Mouse (Mus musculus) hindbrain, postnatal 0 days (tissue): Measurements from ENCODE around the gene L3mbtl2. TPM values are rescaled to one million over a fixed set of nuclear protein-coding genes. Genes with fewer than 3 reads are reported as not detected.

Source experiments
- ATAC-seq: fragments of 200-750 bp; cut with Nextera tagmentation; 2 replicates; pipeline ENCODE4 v1.8.0; 2017; ENCODE audit warnings: mild to moderate bottlenecking, moderate TSS enrichment, moderate library complexity
- DNase-seq: peaks from one replicate; pipeline ENCODE4 v3.0.0-alpha.2; 2015; ENCODE audit warnings: low spot score
- H3K27ac ChIP-seq: fragments of 300-500 bp; sonication (generic); 2 replicates; pipeline ENCODE4 v1.5.1; 2014; ENCODE audit warnings: mild to moderate bottlenecking
- H3K27me3 ChIP-seq: fragments of 300-500 bp; sonication (generic); 2 replicates; pipeline ENCODE4 v1.6.1; 2014; ENCODE audit warnings: low read length, mixed read lengths; ENCODE audit not compliant: insufficient read depth
- H3K36me3 ChIP-seq: fragments of 300-500 bp; sonication (generic); 2 replicates; pipeline ENCODE4 v1.6.1; 2014; ENCODE audit warnings: low read length, mixed read lengths; ENCODE audit not compliant: insufficient read depth
- H3K4me1 ChIP-seq: fragments of 300-500 bp; sonication (generic); 2 replicates; pipeline ENCODE4 v1.6.1; 2014; ENCODE audit warnings: antibody characterized with exemption, low read length, mixed read lengths; ENCODE audit not compliant: insufficient read depth
- H3K4me2 ChIP-seq: fragments of 300-500 bp; sonication (generic); 2 replicates; pipeline ENCODE4 v1.6.1; 2014; ENCODE audit warnings: low read depth, mild to moderate bottlenecking, low read length, moderate library complexity, mixed read lengths
- H3K4me3 ChIP-seq: fragments of 300-500 bp; sonication (generic); 2 replicates; pipeline ENCODE4 v1.5.1; 2014; ENCODE audit warnings: low read length
- H3K9ac ChIP-seq: fragments of 300-500 bp; sonication (generic); replicated peaks from 2 replicates; pipeline ENCODE4 v1.6.1; 2014; ENCODE audit warnings: mild to moderate bottlenecking, low read length, moderate library complexity, mixed read lengths
- H3K9me3 ChIP-seq: fragments of 300-500 bp; sonication (generic); 2 replicates; pipeline ENCODE4 v1.6.1; 2016; ENCODE audit warnings: low read length, mixed read lengths
- CTCF ChIP-seq: IDR thresholded peaks from 2 replicates; pipeline ENCODE4 v1.5.1; 2016; ENCODE audit warnings: antibody characterized with exemption, control low read depth, low read depth
- WGBS: fragments of 180-500 bp; shearing (Covaris S2); extraction: QIAGEN DNeasy Blood & Tissue Kit; methylation state at CpG from one replicate; pipeline ENCODE4 v1.1.7; 2014; 5-methylcytosine and 5-hydroxymethylcytosine counted together
- polyA plus RNA-seq: library from polyadenylated mRNA; unstranded; fragments of >200 nt; fragmentation: Nextera tagmentation; extraction: Ambion mirVana; gene quantifications from 2 replicates; pipeline ENCODE4 v1.2.1, GENCODE M21; 2015
- total RNA-seq: library from RNA; depleted of rRNA; stranded (reverse); fragments of >200 nt; gene quantifications from 2 replicates; pipeline ENCODE4 v1.2.3, GENCODE M21; 2014

The L3mbtl2 gene
- total and polyA plus RNA-seq, 2 experiments from 2014 or later = 27.6 to 31.4 TPM

DNA sequence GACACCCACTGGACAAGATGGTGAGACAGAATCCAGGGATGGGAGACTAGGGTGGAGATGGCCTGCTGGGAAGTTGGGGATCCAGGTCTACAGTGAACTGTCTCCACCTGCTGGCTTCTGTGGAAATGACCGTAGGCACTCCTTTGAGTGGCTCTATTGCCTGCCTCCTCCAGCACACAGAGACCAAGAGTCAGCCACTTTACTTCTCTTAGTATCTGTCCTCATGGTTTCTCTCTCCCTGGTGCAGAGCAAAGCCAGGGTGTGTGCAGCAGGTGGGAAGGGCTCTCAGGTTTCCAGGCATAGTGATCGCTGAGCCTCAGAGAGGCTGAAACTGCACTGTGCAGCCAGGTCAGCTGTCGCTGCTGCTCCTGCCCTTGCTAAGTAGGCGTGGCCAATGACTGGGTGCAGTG lies 6.5 kb downstream of the L3mbtl2 start:
- Histone ChIP-seq H3K27me3 (no peaks in the 10 kb centered on the region), H3K4me3 (no peak overlapping the region), H3K9ac (no peak overlapping the region), H3K4me2 (no peak overlapping the region), H3K9me3 (no peaks in the 10 kb centered on the region), H3K27ac (no peak overlapping the region), H3K4me1 (no peaks in the 10 kb centered on the region), H3K36me3 (peaks cover 34% of the 10 kb centered on the region)
- peak; percentile 51 for ATAC-seq
- WGBS = 79% methylated on average over 4 of the region's 4 CpGs
- peak; percentile 79 for DNase-seq
- peak; percentile 80 for TF ChIP-seq CTCF

DNA sequence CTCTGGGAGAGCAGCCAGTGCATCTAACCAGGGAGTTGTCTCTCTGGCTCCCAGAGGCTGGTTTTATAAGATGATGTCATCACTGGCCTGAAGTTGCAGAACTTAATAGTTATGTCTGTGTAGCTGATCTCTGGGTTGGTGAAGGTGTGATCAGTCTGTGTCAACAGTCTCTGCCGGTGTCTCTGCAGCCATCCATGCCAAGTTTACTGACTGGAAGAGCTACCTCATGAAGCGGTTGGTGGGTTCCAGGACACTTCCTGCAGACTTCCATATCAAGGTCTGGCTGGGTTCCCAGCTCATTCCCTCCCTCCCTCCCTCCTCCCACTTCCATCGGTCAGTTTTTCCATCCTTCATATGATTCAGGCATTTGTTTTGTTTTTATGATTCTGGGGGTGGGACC lies 12.9 kb downstream of the L3mbtl2 start:
- Histone ChIP-seq H3K27ac (no peak overlapping the region), H3K4me1 (no peaks in the 10 kb centered on the region), H3K36me3 (peaks cover 26% of the 10 kb centered on the region), H3K4me3 (no peak overlapping the region), H3K9me3 (no peaks in the 10 kb centered on the region), H3K27me3 (no peaks in the 10 kb centered on the region), H3K4me2 (no peak overlapping the region), H3K9ac (no peak overlapping the region)
- DNase-seq = no peak
- TF ChIP-seq CTCF = no peak
- ATAC-seq = no peak
- whole genome bisulfite sequencing = 74% methylated on average over 3 of the region's 3 CpGs

DNA sequence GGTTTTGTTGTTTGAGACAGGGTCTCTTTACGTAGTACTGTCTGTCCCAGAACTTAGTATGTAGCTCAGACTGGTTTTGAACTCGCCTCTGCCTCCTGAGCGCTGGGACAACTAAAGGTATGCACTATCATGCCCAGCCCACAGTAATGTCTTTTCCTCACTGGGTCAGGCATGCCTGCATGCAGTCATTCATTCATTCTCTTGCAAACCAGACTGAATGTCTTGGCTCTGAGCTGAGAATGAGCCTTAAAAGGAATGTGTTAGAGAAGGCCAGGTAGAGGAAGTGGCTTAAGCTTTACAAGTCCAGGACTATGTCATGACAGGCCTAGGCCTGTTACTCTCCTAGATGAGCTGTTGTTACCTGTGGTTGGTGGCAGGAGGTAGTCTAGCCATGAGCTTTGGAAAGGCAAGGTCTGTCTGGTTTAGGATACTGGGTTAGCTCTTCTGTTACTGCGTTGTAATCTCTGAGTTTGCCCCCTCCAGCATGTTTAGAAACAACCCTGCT lies 16.7 kb downstream of the L3mbtl2 start:
- no peaks in the 10 kb centered on the region for H3K27me3 ChIP-seq

DNA sequence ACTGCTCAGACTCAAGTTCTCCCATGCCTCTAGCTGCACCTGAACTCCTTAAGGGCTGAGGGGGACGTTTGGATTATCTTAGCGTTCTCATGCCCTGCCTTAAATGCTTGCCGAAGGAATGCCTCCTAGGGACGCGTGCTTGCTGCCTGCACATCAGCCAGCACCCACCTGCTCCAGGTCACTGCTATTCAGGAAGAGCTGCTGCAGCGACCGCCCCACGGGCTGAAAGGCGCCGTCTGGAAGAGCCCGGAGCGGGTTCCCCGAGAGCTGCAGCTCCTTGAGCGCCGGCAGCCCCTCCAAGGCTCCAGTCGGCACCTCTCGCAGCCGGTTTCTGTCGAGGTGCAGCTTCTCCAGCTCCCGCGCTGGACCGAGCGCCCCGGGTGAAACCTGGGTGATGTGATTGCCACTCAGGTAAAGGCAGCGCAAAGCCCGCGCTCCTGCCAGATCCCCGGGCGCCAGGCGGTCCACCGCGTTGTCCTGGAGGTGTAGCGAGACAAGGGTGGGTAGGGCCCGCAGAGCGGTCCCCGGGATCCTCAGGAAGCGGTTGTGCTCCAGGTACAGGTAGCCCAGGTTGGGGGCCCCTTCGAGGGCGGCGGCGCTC lies 29.8 kb downstream of the L3mbtl2 start:
- H3K4me3 ChIP-seq = peak overlapping the region; percentile 54
- peak overlapping the region; percentile 85 for H3K9ac ChIP-seq
- no peaks in the 10 kb centered on the region for H3K9me3 ChIP-seq
- WGBS = 4% methylated on average over 41 of the region's 41 CpGs
- TF ChIP-seq CTCF = no peak
- H3K4me2 ChIP-seq = peak overlapping the region; percentile 85
- H3K27me3 ChIP-seq = no peaks in the 10 kb centered on the region
- peak overlapping the region; percentile 73 for H3K27ac ChIP-seq
- peak; percentile 2; the same call in 1 of the 2 replicates for ATAC-seq
- no peaks in the 10 kb centered on the region for H3K36me3 ChIP-seq
- H3K4me1 ChIP-seq = peaks cover 11% of the 10 kb centered on the region
- peak; percentile 39 for DNase-seq

More for the DNA sequence above, 16.7 kb downstream of the L3mbtl2 start:
- Histone ChIP-seq H3K4me1 (no peaks in the 10 kb centered on the region), H3K9me3 (no peaks in the 10 kb centered on the region), H3K9ac (no peak overlapping the region), H3K4me3 (no peak overlapping the region), H3K4me2 (no peak overlapping the region), H3K36me3 (peaks cover 57% of the 10 kb centered on the region), H3K27ac (no peak overlapping the region)
- 96% methylated on average over 4 of the region's 4 CpGs for WGBS
- no peak for ATAC-seq
- TF ChIP-seq CTCF = no peak
- DNase-seq = no peak

DNA sequence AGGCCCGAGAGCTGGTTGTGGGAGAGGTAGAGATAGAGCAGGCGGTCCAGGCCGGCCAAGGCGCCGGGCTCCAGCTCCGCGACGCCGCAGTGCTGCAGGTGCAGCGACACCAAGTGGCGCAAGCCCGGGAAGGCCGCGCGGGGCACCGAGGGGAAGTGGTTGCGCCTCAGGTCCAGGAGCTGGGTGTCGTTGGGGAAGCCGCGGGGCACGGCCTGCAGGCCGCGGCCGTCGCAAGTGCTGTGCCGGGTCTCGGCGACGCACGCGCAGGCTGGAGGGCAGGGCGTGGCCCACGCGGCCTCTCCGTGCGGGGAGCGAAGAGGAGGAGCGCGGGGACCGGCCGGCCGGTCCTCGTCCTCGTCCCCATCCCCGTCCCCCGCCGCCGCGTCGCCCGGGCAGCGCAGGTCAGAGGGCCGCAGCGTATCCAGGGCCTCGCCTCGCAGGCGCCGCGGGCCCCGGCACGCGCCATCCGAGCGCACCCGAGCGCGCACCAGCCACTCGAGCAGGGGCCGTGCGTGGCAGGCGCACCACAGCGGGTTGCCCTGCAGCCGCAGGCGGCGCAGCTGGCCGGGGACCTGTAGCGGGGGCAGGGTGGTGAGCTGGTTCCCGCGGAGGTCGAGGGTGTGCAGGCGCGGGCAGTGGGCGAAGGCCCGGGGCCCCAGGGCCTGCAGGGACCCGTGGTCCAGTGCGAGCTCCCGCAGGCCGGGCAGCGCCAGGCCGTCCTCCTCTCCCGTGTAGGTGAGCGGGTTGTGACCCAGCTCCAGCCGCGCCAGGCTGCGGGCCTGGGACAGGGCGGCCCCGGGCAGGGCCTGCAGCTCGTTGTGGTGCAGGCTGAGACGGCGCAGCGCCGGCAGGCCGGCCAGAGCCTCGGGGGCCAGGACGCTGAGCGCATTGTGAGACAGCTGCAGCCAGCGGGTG lies 30.5 kb downstream of the L3mbtl2 start:
- peak overlapping the region; percentile 73 for H3K27ac ChIP-seq
- peak overlapping the region; percentile 85 for H3K4me2 ChIP-seq
- H3K4me1 ChIP-seq = peaks cover 11% of the 10 kb centered on the region
- TF ChIP-seq CTCF = peak; percentile 62
- H3K4me3 ChIP-seq = peak overlapping the region; percentile 54
- peak overlapping the region; percentile 85 for H3K9ac ChIP-seq
- H3K9me3 ChIP-seq = no peaks in the 10 kb centered on the region
- 2% methylated on average over 94 of the region's 107 CpGs for WGBS
- peak; percentile 86 for DNase-seq
- no peaks in the 10 kb centered on the region for H3K27me3 ChIP-seq
- H3K36me3 ChIP-seq = no peaks in the 10 kb centered on the region
- peak; percentile 80 for ATAC-seq

DNA sequence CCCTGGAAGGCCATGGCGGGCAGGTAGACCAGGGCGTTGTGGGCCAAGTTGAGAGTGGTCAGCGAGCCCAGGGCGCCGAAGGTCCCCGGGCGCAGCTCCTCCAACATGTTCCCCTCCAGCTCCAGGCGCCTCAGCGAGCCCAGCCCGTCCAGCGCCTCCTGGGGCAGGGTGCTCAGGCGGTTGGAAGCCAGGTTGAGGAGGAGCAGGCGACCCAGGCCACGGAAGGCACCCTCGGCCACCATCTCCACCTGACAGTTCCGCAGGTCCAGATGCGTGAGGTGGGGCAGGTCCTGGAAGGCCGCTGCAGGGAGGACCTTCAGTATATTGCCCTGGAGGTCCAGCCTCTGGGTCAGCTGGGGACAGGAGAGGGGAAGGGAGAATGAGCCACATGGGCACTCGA lies 31.2 kb downstream of the L3mbtl2 start:
- H3K36me3 ChIP-seq = no peaks in the 10 kb centered on the region

More for the DNA sequence above, 31.2 kb downstream of the L3mbtl2 start:
- H3K9ac ChIP-seq = peak overlapping the region; percentile 85
- H3K27me3 ChIP-seq = no peaks in the 10 kb centered on the region
- H3K4me2 ChIP-seq = peak overlapping the region; percentile 85
- peaks cover 11% of the 10 kb centered on the region for H3K4me1 ChIP-seq
- peak overlapping the region; percentile 73; the same call in 1 of the 2 replicates for H3K27ac ChIP-seq
- no peak for TF ChIP-seq CTCF
- H3K9me3 ChIP-seq = no peaks in the 10 kb centered on the region
- ATAC-seq (no peak), DNase-seq (no peak)
- peak overlapping the region; percentile 54 for H3K4me3 ChIP-seq
- 30% methylated on average over 15 of the region's 19 CpGs for WGBS
